Mouse (Mus musculus) myocyte (in vitro differentiated cells): ENCODE measurements around the gene Dyrk2. TPM values are rescaled to one million over a fixed set of nuclear protein-coding genes. Genes with fewer than 3 reads are reported as not detected.

Source experiments
- H3K27me3 ChIP-seq: one replicate; pipeline ENCODE4 v1.6.1; 2011; ENCODE audit not compliant: control insufficient read depth, insufficient read depth, insufficient read length
- H3K36me3 ChIP-seq: one replicate; pipeline ENCODE4 v1.6.1; 2011; ENCODE audit not compliant: control insufficient read depth, insufficient read depth
- H3K4me2 ChIP-seq: one replicate; pipeline ENCODE4 v1.6.1; 2011; ENCODE audit warnings: low read depth, control low read depth
- H3K4me3 ChIP-seq: one replicate; pipeline ENCODE4 v1.5.1; 2011; ENCODE audit warnings: mild to moderate bottlenecking, control low read depth, moderate library complexity
- H3K79me2 ChIP-seq: one replicate; pipeline ENCODE4 v1.6.1; 2011; ENCODE audit not compliant: control insufficient read depth, insufficient read depth
- H3ac ChIP-seq: one replicate; pipeline ENCODE4 v1.6.1; 2011; ENCODE audit not compliant: control insufficient read depth, insufficient read length
- CEBPB ChIP-seq: IDR thresholded peaks from 2 replicates; pipeline ENCODE4 v1.6.1; 2011; ENCODE audit warnings: mild to moderate bottlenecking, moderate library complexity; ENCODE audit not compliant: poor library complexity, insufficient read depth, severe bottlenecking
- E2F4 ChIP-seq: IDR thresholded peaks from one replicate; pipeline ENCODE4 v1.6.1; 2011; ENCODE audit warnings: mild to moderate bottlenecking, control low read depth, moderate library complexity; ENCODE audit not compliant: insufficient read depth
- MAX ChIP-seq: IDR thresholded peaks from one replicate; pipeline ENCODE4 v1.6.1; 2011; ENCODE audit warnings: low read depth, mild to moderate bottlenecking, control low read depth
- MYOD1 ChIP-seq, 3 experiments: IDR thresholded peaks; one replicate each; pipeline ENCODE4 v1.6.1; 2011; ENCODE audit warnings: control low read depth in 2 of 3, low read depth in 2 of 3, mild to moderate bottlenecking in 2 of 3, moderate library complexity in 1 of 3; ENCODE audit not compliant: insufficient read length in 2 of 3, control insufficient read depth in 1 of 3
- MYOG ChIP-seq, 3 experiments: IDR thresholded peaks; one replicate each; pipeline ENCODE4 v1.6.1; 2011; ENCODE audit warnings: control low read depth in 2 of 3, low read depth in 2 of 3, mild to moderate bottlenecking in 2 of 3; ENCODE audit not compliant: insufficient read length in 2 of 3, control insufficient read depth in 1 of 3, insufficient read depth in 1 of 3
- POLR2A ChIP-seq: IDR thresholded peaks from one replicate; pipeline ENCODE4 v1.6.1; 2011; ENCODE audit warnings: low read depth, mild to moderate bottlenecking, control low read depth, moderate library complexity; ENCODE audit not compliant: insufficient read length
- POLR2AphosphoS2 ChIP-seq: IDR thresholded peaks from one replicate; pipeline ENCODE4 v1.6.1; 2011; ENCODE audit warnings: low read depth, control low read depth; ENCODE audit not compliant: insufficient read length
- REST ChIP-seq: IDR thresholded peaks from one replicate; pipeline ENCODE4 v1.6.1; 2011; ENCODE audit warnings: mild to moderate bottlenecking, control low read depth, moderate library complexity; ENCODE audit not compliant: insufficient read depth, insufficient read length
- SRF ChIP-seq: IDR thresholded peaks from one replicate; pipeline ENCODE4 v1.6.1; 2011; ENCODE audit warnings: low read depth; ENCODE audit not compliant: control insufficient read depth, insufficient read length
- TCF12 ChIP-seq: IDR thresholded peaks from one replicate; pipeline ENCODE4 v1.6.1; 2011; ENCODE audit warnings: mild to moderate bottlenecking, control low read depth; ENCODE audit not compliant: poor library complexity, insufficient read depth, severe bottlenecking
- TCF3 ChIP-seq: IDR thresholded peaks from one replicate; pipeline ENCODE4 v1.6.1; 2011; ENCODE audit warnings: low read depth, control low read depth; ENCODE audit not compliant: insufficient read length
- USF1 ChIP-seq: IDR thresholded peaks from one replicate; pipeline ENCODE4 v1.6.1; 2011; ENCODE audit warnings: low read depth, mild to moderate bottlenecking, control low read depth, moderate library complexity
- polyA plus RNA-seq: library from polyadenylated mRNA; unstranded; fragments of >200 nt; fragmentation: generic; extraction: Trizol; gene quantifications from one replicate; pipeline ENCODE4 v1.2.1, GENCODE M21; 2012; ENCODE audit warnings: missing spikeins

Gene Dyrk2
- polyA plus RNA-seq, 1 experiment, result 24.2 TPM

DNA sequence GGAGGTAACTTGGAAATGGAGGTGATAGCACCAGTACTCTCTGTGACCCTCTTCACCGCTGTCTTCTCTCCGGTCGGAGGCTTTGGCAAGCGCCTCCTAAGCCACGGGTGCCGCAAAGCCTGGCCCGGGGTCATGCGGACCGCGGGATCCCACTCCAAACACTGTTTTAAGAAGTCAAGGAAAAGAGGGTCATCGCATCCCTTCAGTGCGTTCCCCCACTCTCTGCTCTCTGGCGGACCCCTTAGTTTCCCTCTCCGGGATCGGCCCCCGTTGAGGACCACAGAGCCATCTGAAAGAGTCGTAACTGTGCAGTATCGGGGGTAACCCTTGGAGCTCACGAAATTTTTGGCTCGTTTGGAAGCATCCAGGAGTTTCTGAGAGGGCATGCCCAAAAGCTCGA is 10.4 kb downstream of the Dyrk2 start:
- Histone ChIP-seq H3K4me3 (no peak overlapping the region), H3ac (no peak overlapping the region), H3K36me3 (peaks cover 51% of the 10 kb centered on the region), H3K4me2 (no peak overlapping the region), H3K79me2 (peaks cover 61% of the 10 kb centered on the region), H3K27me3 (no peaks in the 10 kb centered on the region)
- TF ChIP-seq TCF12 (no peak), USF1 (no peak), E2F4 (no peak), MAX (no peak), MYOD1 (IDR thresholded peaks at IDR 0.05; ENCODE audit: control insufficient read depth in 1 of 3, insufficient read length in 2 of 3, low read depth in 2 of 3) (no peak), CEBPB (no peak), POLR2AphosphoS2 (no peak), MYOG (IDR thresholded peaks at IDR 0.05; ENCODE audit: control insufficient read depth in 1 of 3, insufficient read depth in 1 of 3, insufficient read length in 2 of 3, low read depth in 2 of 3) (no peak), TCF3 (no peak), REST (no peak), POLR2A (no peak), SRF (no peak)

- Histone ChIP-seq H3K79me2 (peaks cover 11% of the 10 kb centered on the region), H3ac (no peak overlapping the region), H3K36me3 (peaks cover 22% of the 10 kb centered on the region), H3K4me3 (no peak overlapping the region), H3K4me2 (no peak overlapping the region), H3K27me3 (no peaks in the 10 kb centered on the region)
- no peak for TF ChIP-seq SRF
- TF ChIP-seq POLR2AphosphoS2, result peak; percentile 31
Measured at GRCm38 (mm10) chr10:118854641-118855040, 15.4 kb downstream of the Dyrk2 start.

DNA sequence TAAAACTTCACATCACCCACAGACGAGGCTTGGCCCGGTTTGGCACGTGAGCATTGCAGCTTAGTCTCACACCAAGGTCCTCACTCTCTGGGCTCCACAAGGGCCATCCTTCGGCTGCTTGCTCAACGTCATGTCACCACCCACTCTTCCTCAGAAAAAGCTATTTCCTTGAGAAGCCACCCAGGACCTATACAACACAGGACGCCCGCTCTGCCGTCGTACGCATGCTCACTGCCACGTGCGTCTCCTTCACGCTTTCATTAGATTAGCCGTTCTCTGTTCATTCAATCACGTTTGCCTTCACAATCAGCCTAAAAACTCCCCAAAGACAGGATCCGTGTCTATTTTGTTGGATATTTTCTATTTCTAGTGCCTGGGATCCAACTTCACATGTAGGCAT is 17.5 kb downstream of the Dyrk2 start:
- no peak overlapping the region for H3K4me2 ChIP-seq
- H3K79me2 ChIP-seq, result no peaks in the 10 kb centered on the region
- no peaks in the 10 kb centered on the region for H3K27me3 ChIP-seq
- TF ChIP-seq POLR2AphosphoS2, result peak; percentile 81
- no peak for TF ChIP-seq SRF
- no peak for TF ChIP-seq TCF3
- no peak for TF ChIP-seq MYOG (IDR thresholded peaks at IDR 0.05; ENCODE audit: control insufficient read depth in 1 of 3, insufficient read depth in 1 of 3, insufficient read length in 2 of 3, low read depth in 2 of 3)
- no peak overlapping the region for H3K4me3 ChIP-seq
- H3K36me3 ChIP-seq, result peaks cover 14% of the 10 kb centered on the region
- no peak overlapping the region for H3ac ChIP-seq

GRCm38 (mm10) chr10:118848501-118848900 is 21.5 kb downstream of the Dyrk2 start:
- no peaks in the 10 kb centered on the region for H3K79me2 ChIP-seq
- H3K27me3 ChIP-seq, result no peaks in the 10 kb centered on the region
- H3K4me3 ChIP-seq, result no peak overlapping the region
- TF ChIP-seq MYOD1 (IDR thresholded peaks at IDR 0.05; ENCODE audit: control insufficient read depth in 1 of 3, insufficient read length in 2 of 3, low read depth in 2 of 3) (no peak), TCF3 (no peak), TCF12 (no peak), USF1 (no peak), POLR2A (no peak), MAX (no peak), CEBPB (no peak), POLR2AphosphoS2 (no peak), E2F4 (no peak), SRF (no peak), REST (no peak), MYOG (IDR thresholded peaks at IDR 0.05; ENCODE audit: control insufficient read depth in 1 of 3, insufficient read depth in 1 of 3, insufficient read length in 2 of 3, low read depth in 2 of 3) (no peak)
- no peak overlapping the region for H3K4me2 ChIP-seq
- no peaks in the 10 kb centered on the region for H3K36me3 ChIP-seq
- H3ac ChIP-seq, result no peak overlapping the region

GRCm38 (mm10) chr10:118846991-118847545 is 22.9 kb downstream of the Dyrk2 start:
- no peak overlapping the region for H3K4me2 ChIP-seq
- no peak overlapping the region for H3K4me3 ChIP-seq
- TF ChIP-seq POLR2AphosphoS2 (no peak), CEBPB (no peak), TCF12 (no peak), POLR2A (no peak)
- H3ac ChIP-seq, result no peak overlapping the region
- no peaks in the 10 kb centered on the region for H3K27me3 ChIP-seq
- no peaks in the 10 kb centered on the region for H3K79me2 ChIP-seq
- H3K36me3 ChIP-seq, result no peaks in the 10 kb centered on the region
